Mouse (Mus musculus) left cerebral cortex, adult 8-10 months (tissue): ENCODE measurements around the gene Gm4141. TPM values are rescaled to one million over a fixed set of nuclear protein-coding genes. Genes with fewer than 3 reads are reported as not detected.
"Not testable (repeated sequence)": the region's sequence is repeated elsewhere in the genome, so short reads cannot be mapped to it uniquely, and the experiment has no call there.

Experiments
- DNase-seq, 2 experiments: peaks; one replicate each; pipeline ENCODE4 v3.0.0; 2022; ENCODE audit warnings: low spot score in 2 of 2
- total RNA-seq, 4 experiments: library from RNA; stranded (reverse); gene quantifications; 2 replicates each; pipeline ENCODE4 v1.2.4; 2022

The Gm4141 gene
- total RNA-seq = not detected

- not testable (repeated sequence) for DNase-seq
These were observed at the start of gene Gm4141 for GRCm38 (mm10) chr7:20576141-20576540. Gm4141 (minus strand) TSS chr7:20576241.

GRCm38 (mm10) chr7:20598921-20599320 is 22.9 kb upstream of the Gm4141 start, which contains the start of gene Gm4513:
Gm4513 (minus strand) TSS chr7:20599021.
- DNase-seq = not testable (repeated sequence)

GRCm38 (mm10) chr7:20545657-20546056 is 30.4 kb downstream of the Gm4141 start, which contains the start of gene Gm5726:
Gm5726 (minus strand) TSS chr7:20545757.
- not testable (repeated sequence) for DNase-seq

DNA sequence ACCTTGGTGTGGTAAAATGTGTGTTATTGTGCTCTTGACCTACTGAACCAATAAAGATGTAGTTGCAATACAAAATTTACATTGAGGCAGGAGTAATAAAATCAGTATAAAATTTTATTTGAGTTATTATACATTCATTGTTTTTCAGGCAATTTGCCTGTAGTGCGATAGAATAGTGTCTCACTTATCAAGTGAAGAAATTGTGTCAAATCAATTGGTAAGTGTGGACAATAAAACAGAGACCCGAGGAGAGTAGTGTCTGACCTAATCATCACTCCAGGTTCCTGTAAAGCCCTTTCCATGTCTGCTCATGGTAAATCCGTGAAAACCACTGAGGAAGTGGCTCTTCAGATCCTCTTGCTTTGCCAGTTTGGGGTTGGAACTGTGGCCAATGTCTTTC is 42.5 kb downstream of the Gm4141 start, which contains the start of gene Vmn1r104:
Gene Vmn1r104 (plus strand): TSS at position 301 of the 400 bp plus-strand sequence.
- not testable (repeated sequence) for DNase-seq

Other genes starting within 250 kb of the Gm4141 start
- not detected for gene Gm4133, start 242.2 kb downstream of the Gm4141 start, total RNA-seq
- not detected for gene Gm5728, start 200.8 kb downstream of the Gm4141 start, total RNA-seq
- gene Vmn1r100, start 158.3 kb downstream of the Gm4141 start, total RNA-seq = not detected
- gene Vmn1r101, start 133.6 kb downstream of the Gm4141 start, total RNA-seq = not detected
- not detected for gene Gm10670, start 101.3 kb downstream of the Gm4141 start, total RNA-seq
- gene Vmn1r103, start 65.7 kb downstream of the Gm4141 start, total RNA-seq = not detected
- not detected for gene Vmn1r104, start 42.4 kb downstream of the Gm4141 start, total RNA-seq
- gene Gm5726, start 30.5 kb downstream of the Gm4141 start, total RNA-seq = not detected
- not detected for gene Gm4513, start 22.8 kb upstream of the Gm4141 start, total RNA-seq
- gene Vmn1r107, start 92.7 kb upstream of the Gm4141 start, total RNA-seq = not detected
- not detected for gene Vmn1r111, start 127.0 kb upstream of the Gm4141 start, total RNA-seq
- not detected for gene Gm10668, start 154.4 kb upstream of the Gm4141 start, total RNA-seq
- not detected for gene Vmn1r112, start 194.9 kb upstream of the Gm4141 start, total RNA-seq
- gene Vmn1r113, start 211.0 kb upstream of the Gm4141 start, total RNA-seq = not detected
- not detected for gene Vmn1r114, start 235.9 kb upstream of the Gm4141 start, total RNA-seq